Mouse (Mus musculus) hindlimb bud, embryonic 11.5 days (tissue): Measurements from ENCODE around the gene Pld3.
A peak's percentile ranks its signal among the peaks of the same experiment; 100 is the strongest.

Experiments
- DNase-seq: peaks from one replicate; pipeline ENCODE4 v3.0.0-alpha.2; 2012; ENCODE audit warnings: low read depth, low spot score; ENCODE audit errors: extremely low spot score

Gene Pld3

DNA sequence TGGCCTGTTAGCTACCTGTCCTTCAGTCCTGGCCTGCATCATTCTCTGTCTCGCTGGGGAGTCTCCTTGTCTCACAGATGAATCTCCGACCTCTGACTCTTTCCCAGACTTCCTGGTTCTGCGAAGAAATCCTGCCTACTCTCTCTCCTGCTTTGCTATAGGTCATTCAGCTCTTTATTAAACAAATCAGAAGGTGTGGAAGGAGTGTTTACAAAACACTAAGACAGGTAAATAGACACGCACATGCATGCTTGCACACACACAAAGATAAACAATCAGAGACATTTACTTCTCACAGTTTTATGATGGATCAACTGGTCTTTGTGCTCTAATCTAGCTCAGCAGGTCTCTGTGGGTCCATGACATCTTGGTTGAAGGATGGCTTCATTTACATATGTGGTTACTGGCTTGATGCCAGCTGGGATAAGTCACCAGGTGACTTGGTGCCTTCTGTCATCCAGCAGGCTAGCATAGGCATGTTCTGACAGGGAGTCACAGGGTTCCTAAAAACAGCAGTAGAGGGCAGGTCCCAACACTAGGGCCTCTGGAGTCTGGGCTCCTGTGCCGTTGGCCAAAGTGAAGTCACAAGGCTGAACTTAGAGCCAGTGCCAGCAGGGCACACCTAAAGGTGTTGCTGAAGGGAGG is 16.7 kb upstream of the Pld3 start:
- DNase-seq, result no peak

DNA sequence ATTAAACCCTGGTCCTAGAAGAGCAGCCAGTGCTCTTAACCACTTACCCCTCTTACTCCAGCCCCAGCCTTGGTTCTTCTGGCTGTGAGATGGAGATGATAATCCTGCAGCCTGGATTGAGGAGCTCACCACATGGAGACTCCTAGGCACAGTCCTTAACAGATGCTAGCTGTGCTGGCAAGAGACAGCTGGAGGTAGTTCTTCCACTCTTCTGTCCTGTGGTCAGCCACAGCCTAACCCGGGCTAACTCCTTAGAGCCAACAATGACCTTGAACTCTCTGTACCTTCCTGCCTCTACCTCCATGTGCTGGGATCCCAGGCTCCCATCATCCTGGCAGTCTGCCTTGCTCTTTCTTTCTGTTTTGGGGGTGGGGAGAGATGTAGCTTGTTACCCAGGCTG is 8.0 kb upstream of the Pld3 start:
- DNase-seq, result no peak

DNA sequence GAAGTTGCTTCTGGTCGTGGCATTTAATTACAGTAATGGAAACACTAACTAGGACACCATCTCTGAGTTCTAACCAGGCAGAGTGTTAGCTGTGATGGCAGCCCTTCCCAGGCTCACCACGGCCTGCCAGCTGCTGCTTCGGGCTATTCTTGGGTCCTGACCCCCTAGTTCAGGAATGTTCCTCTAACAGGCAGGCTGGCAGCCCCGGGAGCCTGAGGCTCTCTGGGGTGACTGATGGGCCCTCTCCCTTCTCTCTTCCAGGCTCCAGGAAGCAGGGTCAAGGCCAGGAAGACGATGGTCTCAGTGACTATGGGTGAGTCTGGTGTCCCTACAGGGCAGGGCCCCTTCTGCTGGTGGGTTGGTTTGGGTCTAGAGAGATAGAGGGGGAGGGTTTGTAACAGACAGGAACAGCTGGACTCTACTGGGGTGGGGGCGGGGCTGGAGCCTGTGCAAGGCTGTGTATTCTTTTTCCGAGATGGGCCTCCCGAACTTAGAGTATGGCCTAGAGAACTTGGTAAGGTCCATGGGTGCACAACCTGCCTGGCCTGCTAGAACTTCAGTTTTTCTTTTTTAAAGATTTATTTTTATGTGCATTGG is 7.4 kb upstream of the Pld3 start:
- no peak for DNase-seq

DNA sequence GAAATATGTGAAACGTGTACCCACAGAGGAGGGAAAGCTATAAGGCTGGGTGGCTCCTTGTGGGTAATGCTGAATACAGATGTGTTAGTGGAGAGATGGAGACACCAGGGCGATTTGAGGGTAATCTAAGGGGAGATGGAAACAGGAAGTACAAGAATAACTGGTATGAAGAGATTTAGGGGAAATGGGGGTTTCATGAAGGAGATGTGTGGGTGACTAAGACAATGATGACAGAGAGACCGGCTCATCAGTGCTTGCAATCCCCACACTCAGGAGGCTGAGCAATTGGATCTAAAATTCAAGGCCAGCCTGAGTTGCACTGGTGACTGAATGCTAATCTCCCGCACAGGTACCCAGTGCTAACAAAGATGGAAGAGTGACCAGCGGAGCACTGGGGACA is 948 bp downstream of the Pld3 start:
- no peak for DNase-seq

DNA sequence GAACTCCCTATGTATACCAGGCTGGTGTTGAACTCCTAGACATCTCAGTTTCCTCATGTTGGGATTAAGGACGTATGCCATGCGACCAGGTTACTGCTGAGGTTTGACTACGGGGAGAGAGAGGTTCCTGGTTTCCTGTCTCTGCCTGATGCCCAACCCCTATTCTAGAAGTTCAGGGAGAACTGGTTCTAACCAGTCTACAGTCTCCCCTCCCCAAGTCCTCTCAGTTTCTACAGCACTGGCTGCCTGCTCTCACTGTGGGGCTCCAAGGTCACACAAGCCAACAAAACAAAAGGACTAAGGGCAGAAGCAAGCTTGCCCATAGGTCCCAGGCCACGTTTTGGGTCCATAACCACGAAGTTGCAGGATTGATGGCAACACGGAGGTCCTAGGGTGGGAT is 3.4 kb downstream of the Pld3 start:
- no peak for DNase-seq

DNA sequence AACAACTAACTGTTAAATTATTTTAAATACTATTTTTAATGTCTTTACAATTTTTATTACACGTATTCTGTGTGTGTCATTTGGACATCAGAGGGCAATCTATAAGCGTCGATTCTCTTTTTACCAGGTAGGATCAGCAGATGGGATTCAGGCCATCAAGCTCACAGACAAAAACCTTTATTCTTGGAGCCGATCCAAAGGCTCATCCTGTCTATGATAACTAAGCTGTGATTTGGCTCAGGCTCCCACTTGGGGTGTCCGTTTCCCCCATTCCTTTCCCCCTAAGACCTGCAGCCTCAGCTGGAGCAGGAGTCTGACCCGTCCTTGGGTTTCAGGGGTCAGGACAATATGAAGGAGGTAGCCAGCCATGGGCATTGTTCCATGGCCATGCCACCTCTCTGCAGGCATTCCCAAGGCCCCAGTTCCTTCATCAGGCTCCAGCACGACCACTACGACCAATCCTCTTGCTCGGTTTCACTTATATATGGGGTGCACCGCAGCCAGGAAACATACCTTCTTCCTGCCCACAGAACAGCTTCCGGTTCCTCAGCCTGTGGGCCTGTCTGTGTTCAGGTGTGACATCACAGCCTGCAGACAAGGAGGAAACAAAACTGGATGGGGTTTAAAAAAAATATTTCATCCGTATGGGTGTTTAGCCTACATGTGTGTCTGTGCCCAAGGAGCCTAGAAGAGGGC is 8.2 kb downstream of the Pld3 start:
- no peak for DNase-seq

DNA sequence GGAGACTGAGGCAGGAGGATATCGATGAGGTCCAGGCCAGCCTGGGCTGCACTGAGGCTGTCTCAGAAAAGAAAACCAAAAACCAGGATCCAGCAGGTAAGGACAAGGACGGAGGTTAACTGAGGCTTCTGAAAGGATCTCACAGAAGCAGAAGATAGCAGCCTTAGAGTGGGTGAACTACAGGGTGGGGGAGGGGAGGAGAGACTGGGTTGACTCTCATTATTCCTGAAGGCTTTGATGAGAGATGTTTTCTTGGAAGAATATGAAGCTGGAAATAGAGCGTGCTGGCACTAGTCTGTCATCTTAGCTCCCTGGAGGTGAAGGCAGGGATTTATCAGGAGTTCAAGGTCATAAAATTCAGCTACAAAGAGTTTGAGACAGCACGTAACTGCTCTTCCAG is 9.2 kb downstream of the Pld3 start:
- no peak for DNase-seq

DNA sequence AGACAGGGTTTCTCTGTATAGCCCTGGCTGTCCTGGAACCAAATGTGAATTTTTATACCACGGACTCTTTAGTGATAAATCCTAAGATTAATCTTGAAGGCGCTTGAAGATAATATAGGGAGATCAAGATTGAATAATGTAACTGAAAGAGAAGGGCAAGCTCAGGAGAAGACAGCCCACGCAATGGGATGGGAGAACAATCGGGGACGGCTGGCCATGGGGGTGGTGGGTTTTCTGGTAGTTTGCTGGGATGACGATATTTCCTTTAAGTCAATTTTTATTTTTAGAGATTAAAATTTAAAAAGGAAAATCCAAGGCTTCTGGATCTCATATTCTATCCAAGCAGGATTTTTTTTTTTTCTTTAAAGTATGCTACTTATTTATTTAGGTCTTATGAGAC is 10.0 kb downstream of the Pld3 start:
- no peak for DNase-seq

DNA sequence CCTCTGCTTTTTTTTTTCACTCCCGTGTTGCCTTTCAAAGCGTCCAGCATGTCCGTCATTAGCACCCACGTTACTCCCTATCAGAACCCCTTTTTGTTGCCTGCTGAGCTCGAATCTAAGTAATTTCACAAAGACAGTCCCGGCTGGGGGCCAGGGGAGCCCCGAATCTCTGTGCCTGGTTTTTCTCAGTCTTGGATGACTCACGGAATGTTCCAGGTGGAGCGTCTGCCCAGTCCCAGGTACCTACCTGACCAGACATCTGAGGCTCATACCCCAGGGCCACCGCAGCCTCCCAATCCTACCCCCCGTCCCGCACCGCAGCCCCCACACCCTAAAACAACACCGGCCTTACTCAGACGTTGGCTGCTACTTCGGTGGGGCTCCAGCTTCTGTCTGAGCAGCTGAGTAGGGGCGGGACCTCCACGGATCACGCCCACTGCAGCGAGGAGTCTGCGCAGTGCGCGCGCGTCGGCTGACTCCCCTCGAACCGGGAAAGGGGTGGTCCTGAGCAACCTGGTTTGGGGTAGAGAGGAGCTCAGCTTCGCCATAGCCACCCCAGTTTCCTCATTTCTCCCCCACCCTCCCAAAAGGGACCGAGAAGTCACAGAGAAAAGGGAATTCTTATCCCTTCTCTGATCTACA is 10.5 kb downstream of the Pld3 start:
- peak; percentile 41 for DNase-seq

DNA sequence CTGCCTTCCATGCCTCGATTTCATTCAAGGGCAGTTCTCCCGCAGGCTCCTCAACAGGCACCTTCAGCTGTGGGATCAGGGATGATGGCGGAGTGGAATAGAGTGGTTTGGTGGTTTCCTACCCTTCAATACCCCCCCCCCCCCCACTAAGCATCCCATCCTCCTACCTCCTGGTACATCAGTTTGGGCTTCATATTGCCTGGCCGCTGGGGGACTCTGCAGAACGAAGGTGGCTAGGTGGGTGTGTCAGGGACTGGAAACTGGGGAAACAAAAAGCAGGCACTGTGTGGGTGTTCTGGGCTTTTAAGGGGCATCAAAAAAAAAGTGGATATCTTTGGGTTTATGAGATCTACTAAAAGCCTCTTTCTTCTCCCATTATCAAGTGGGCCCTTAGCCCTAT is 11.1 kb downstream of the Pld3 start:
- DNase-seq, result no peak

DNA sequence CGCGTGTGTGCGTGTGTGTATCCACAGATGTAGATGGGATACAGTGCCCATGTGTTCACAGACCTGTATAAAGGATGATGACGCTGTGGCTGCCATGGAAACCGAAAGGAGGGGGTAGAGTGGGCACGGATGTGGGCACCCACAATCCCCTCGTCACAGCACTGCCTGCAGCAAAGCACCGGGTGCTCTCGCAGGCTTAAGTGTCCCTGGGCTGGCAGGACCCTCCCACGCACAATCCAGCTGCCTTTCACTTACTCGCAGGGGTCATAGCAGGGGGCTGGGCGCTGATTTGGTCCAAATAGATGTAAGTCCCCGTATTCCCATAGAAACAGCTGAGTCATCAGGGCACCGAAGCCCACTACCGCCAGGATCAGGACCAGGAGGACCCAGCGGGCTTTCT is 11.6 kb downstream of the Pld3 start:
- DNase-seq, result no peak

DNA sequence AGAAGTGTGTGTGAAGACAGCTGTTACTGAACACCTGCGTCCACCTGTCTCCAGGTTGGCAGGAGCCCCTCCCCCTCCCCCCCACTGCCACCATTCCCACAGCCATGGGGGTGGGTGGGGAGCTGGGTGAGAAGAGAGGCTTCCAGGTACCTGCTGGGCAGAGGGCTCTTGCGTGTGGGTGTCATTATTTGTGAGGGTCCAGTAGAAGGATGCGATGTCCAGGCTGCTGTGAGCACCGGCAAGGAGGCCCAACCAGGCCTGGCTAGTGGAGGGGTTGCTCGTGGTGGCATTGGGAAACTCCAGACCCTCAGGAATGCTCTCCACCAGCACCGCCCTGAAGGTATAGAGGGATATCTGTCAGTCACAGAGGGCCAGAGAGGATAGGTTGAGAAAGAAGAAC is 12.1 kb downstream of the Pld3 start:
- no peak for DNase-seq

DNA sequence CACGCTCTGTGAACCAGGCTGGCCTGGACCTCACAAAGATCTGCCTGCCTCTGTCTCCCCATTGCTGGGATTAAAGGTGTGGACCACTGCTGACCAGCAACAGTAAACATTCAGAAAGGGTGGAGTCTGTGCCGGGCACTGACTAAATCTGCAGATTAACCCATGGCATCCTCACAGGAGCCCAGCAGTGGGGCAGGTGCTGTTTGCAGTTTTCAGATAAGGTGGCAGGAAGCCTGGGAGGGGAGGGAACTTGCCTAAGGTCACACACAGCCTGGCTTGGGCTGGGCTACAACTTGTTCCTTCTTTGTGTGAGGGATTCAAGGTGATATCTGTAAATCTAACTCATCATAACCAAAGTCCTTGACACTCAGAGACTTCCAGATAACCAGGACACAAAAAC is 12.5 kb downstream of the Pld3 start:
- DNase-seq, result no peak

DNA sequence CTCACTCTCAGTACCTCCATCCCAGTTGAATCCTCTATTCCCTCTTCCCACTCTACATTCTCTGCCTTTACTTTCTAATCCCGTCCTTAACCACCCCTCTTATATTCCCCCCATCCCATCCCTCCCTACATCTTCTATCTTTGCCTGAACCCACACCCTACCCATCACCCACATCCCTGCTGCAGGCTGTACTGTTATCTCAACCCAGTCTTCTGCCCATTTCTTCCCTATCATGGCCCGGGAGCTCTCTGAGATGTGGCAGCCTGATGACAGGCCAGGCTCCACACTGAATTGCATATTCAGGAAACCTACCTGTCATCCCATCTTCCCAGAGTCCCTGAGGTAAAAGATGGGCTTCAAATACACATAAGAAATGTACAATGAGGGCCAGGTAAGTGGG is 14.2 kb downstream of the Pld3 start:
- no peak for DNase-seq

DNA sequence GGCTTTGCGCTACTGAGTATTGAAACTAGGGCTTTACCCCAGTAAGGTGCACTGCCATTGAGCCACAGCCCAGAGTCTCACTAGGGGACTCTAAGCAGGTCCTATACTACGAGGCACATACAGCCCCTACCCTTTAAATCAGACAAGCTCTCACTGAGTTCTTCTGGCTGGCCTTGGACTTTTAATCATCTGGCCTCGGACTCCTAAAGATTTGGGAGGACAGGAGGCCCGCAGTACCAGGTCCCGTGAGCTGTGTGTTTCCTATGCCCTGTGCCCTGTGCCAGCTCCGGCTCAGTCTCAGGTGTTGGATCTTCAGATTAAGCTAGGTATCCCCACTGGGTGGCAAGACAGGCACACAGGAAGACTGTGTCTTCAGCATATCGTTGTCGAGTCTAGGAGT is 15.0 kb downstream of the Pld3 start:
- DNase-seq, result no peak

DNA sequence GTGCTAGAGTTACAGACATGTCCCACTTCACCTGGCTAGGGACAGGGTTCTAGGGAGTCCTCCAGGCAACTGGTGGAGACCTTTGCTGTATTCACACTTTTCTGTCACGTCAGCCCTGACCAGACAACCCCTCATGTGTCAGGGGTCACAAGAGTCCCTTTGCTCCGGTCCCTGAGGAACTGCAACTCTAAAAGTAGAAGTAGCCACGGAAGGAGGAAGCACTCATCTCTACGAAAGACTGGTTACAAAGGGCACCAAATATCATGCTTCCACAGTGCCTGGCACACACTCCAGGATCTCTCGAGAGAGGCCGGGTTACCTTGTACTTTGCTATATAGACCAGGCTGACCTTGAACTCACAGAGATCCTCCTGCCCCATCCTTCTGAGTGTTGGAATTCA is 16.4 kb downstream of the Pld3 start:
- DNase-seq, result no peak

DNA sequence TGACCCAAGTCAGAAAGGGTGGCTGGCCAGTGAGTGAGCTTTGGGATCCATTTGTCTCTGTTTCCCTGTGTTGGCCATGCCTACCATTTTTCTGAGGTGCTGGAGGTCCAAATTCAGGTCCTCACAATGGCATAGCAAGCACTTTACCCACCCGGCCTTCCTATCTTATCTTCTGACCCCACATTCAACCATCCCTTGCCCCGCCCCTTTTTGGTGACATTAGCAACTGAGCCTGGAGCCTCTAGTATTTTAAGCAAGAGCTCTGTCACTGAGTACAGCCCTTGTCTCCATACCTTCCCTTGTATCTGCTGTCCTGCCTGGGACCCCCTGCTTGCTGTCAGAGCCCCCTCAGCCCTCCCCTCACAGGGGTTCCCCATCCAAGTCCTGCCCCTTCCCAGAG is 17.6 kb downstream of the Pld3 start:
- no peak for DNase-seq

DNA sequence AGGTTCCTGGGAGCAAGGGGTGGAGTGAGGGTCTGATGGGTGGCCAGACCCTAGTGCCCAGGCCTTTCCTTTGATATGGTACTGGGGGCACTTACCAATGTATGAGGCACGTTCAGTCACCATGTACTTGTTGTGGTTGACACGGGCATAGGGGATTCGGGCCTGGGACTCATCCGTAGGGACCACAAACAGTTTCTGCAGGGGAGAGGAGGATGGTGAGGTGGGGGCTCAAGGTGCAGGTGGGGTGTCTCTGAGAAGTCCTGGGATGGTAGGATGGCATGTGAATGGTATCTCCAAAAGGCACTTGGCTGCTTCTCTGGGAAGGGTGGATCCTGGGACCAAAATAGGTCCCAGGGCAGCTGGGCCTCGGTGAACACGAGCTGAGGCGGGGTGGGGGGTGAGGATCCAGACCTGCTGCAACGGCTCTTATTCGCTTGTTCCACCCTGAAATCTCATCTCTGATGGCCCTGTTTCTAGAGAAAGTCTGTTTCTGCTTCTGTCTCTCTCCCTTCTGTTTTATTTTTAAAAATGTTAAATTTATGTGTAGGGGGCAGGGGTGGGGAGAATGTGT is 20.5 kb downstream of the Pld3 start:
- DNase-seq, result no peak

DNA sequence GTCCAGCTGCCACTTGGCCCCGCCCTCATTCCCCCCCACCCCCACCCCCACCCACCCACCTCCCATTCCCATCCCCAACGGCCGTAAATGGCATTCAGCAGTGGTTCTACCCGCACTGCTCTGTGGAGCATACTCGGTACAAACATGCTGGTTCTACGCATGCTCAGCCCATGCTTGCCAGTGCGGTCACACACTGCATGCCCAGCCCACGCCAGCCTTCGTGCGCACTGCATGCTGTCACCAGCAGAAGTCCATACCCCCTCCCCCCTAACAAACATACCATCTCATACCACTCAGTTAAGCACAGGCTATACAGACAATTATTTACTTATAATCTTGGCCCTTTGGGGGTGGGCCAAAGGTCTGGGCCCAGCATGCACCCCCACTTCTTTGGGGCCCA is 21.3 kb downstream of the Pld3 start:
- no peak for DNase-seq

DNA sequence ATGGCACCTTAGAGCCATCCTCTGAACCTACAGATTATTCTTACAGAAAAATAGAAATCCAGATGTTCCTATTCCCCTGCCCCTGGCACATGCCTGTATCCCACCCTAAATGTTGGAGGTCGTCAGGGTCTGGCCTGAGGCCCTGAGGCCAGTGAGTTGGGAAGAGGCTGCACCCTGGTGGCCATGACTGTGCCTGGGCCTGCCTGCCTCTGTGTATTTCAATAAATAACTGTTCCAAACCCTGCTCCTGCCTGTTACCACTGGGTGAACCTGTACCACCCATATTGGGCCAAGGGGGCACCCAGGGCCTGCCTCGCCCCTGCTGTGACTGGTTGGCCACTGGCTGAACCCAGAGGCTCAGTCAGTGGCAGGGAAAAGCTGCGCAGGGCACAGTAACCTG is 22.1 kb downstream of the Pld3 start:
- DNase-seq, result no peak

DNA sequence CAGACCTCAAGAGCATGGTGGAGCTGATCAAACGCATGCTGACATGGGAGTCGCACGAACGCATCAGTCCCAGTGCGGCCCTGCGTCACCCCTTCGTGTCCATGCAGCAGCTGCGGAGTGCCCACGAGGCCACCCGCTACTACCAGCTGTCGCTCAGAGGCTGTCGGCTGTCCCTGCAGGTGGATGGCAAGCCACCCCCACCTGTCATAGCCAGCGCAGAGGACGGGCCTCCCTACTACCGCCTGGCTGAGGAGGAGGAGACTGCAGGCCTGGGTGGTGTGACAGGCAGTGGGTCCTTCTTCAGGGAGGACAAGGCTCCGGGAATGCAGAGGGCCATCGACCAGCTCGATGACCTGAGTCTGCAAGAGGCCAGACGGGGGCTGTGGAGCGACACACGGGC is 23.9 kb downstream of the Pld3 start:
- DNase-seq, result no peak
